Mouse (Mus musculus) kidney, postnatal 14 days (tissue): Measurements from ENCODE around the gene Selenoh.

Experiments used
- DNase-seq: peaks from one replicate; pipeline ENCODE4 v3.0.0; 2022; ENCODE audit warnings: mixed read lengths

Selenoh gene

DNA sequence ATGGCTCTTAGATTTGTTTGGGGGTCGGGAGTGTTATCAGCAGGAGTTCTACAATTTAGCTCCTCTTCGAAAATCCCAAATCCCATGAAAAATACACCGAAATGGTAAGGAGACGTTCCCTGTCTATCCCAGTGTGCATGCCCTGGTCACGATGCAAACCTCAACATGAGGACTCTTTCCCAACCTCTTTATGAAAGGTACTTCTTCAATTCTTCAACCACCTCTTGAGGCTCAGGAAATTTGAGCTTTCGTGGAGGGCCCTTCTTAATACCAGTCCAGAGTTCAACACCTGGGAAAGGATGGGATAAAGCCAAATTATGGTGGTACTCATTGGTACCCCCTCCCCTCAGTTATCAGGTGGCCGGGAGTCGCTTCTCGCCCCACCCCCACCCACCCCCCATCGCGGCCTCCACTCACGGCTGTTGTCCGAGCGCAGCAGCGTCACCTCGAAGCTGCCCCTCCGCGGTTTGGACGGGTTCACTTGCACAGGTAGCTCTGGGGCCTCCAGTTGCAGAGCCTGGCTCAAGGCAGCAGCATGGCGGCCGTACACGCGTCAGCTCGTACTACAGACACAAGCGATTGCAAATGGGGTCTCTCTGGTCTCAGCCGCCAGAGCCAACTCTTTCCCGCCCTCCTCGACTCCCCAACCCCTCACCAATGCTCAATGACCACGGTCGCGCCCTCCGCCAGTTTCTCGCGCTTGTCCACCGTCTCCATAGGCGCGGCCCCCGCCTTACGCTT, 572 bp downstream of the Selenoh start:
- peak; percentile 49 for DNase-seq

- peak; percentile 34 for DNase-seq
Observed at GRCm38 (mm10) chr2:84666081-84666480, 4.5 kb downstream of the Selenoh start.

GRCm38 (mm10) chr2:84662866-84663265, 7.7 kb downstream of the Selenoh start:
- DNase-seq: peak; percentile 49

DNA sequence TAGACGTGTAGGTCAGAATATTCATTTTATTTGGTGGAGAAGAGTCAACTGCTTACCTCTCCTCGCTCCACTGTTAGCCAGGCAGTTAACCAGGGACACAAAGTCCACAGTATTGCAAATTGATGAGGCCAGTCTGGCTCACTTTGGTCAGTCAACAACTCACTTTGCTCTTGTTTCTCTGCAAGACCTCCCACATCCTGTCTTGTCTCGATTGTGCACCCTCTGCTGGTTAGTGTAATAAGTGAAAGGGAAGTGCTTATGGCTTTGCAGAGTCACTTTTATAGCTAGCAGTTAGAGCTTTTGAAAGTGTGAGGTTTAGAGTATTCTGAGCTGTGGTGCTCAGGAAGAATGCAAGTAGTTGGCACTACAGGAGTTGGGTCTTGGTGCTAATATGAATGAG, 10.3 kb downstream of the Selenoh start:
- DNase-seq: peak; percentile 71

DNA sequence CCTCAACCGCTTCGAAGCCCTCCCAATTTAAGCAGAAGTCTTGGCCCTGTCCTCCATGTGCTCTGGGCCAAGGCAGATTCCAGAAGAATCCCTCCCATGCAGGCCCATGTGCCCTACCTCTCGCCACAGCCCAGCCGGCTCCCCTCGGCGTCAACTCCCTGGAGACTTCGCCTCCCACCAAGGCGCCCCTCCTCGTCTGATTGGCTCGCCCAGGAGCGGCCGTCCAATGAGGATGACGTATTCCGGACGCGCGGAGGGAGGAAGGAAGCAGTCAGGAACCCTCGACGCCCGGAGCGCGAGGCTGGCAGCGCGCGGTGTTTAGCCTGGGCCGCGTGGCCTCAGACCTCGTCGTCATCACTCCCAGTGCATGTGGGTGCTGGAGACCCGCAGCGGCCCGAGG, 11.8 kb downstream of the Selenoh start, which contains the start of gene Btbd18:
Btbd18 (plus strand) TSS at position 274 of the 400 bp plus-strand sequence.
- DNase-seq: no peak

- DNase-seq: no peak
Observed at GRCm38 (mm10) chr2:84655864-84656263, 14.7 kb downstream of the Selenoh start.

DNA sequence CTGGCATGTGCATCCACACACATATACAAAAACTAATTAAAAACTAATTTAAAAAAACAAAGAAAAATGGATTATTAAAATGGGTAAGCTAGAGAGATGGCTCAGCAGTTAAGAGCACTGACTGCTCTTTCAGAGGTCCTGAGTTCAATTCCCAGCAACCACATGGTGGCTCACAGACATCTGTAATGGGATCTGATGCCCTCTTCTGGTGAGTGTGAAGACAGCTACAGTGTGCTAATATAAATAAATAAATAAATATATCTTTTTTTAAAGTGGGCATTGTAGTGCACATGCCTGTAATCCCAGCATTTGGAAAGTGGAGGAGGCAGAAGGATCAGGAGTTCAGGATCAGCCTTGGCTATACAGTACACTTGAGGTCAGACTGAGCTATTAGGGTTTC, 17.2 kb downstream of the Selenoh start:
- no peak for DNase-seq

- peak; percentile 92 for DNase-seq
Observed at GRCm38 (mm10) chr2:84650464-84651195, 19.9 kb downstream of the Selenoh start, which contains the start of gene Ctnnd1. TSS of gene Ctnnd1 (minus strand) at chr2:84650765.

GRCm38 (mm10) chr2:84649674-84650073, 20.9 kb downstream of the Selenoh start:
- peak; percentile 45 for DNase-seq

GRCm38 (mm10) chr2:84648369-84648768, 22.2 kb downstream of the Selenoh start:
- no peak for DNase-seq

DNA sequence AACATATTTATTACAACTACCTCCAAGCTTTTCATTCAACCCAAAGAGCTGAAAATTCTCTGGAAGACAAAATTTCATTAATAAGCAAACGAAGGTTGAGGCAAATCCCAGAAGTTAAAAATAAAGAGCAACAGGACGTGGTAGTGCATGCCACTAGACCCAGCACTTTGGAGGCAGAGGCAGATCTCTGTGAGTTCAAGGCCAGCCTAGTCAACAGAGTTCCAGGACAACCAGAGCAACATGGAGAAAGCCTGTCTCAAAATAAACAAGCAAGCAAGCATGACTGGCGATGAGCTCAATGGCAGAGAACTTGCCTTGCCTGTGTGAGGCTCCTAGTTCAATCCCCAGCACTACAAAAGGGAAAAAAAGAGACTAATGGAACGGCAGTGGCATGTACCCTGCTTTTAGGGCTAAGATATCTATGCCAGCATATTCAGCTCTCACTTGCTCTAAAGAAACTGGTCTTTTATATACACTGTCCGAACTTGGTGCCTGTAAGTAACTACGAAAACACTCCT, 23.5 kb downstream of the Selenoh start:
- DNase-seq: no peak

DNA sequence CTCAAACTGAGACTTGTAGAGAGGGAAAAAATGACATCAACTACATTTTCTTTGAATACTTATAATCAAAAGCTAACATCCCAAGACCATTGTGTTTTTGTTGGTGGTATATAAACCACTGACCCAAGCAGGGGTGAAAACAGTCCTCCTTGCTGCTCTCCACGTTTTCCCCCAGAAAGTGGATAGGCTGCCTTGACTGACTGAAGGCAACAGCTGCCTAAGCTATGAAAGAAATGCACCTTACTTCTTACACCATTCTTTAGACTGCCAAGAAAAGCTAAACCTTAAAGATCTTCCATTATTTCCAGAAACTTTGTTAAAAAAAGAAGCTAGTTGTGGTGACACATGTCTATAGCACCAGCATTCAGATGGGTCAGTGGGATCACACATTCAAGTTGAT, 24.4 kb downstream of the Selenoh start:
- no peak for DNase-seq

- no peak for DNase-seq
Observed at GRCm38 (mm10) chr2:84640833-84641232, 29.7 kb downstream of the Selenoh start.

DNA sequence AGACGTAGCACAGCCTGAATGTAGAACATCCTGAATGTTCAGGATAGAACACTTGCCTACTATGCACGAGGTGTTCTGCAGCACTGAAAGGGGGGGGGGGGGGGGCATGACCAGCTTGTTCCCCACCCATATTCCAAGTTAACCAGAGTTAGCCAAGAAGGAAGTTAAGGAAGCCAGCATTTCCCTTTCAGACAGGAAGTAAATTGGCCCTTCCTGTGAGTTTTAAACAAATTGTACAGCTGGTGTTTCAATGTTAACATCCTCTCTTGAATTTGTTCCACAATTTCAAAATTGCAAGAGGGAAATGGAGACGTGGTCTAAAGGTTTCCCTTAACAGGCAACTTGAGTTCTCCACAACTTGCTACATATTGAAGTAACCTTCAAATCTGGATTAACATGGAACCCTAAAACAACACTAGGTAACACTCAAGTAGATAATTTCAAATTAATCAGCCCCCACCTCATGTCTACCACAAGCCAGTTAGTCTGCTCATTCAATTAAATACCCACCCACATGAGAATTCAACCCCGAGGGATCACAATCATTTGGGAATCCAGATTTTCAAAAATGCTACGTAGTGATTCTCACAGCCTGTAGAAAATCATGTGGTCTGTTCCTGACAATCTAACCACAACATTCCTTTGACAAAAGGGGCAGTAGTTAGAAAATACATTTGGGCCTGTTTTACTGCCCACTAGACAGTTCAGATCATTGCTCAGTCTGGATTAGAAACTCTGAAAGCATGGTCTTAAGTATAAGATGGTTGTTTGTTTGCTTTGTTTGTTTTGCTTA, 31.9 kb downstream of the Selenoh start:
- DNase-seq: no peak

GRCm38 (mm10) chr2:84637452-84638165, 33.0 kb downstream of the Selenoh start:
- DNase-seq: peak; percentile 61

DNA sequence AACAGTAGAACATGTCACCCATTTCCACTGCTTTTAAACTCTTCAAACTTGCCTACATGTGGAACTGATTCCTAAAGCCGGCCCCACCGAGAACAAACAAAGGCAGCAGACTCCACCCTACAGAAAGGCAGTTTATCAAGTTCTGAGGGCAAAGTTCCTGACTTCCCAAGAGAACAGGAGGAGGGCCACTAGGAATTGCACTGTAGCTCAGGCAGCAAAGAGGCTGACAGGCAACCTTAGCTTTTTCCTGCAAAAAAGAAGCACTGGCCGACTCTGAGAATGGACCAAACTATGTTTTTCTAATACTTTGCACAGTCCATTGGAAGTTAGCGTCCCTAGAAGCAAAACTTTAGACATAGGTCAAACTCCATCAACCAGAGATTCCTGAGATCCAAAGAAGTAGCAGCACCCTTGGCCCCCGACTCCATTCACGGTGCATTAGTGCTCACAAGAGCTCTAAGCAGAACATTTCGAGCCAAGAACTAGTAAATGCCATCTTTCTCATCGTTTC, 34.3 kb downstream of the Selenoh start:
- DNase-seq: peak; percentile 77

- peak; percentile 97 for DNase-seq
Observed at GRCm38 (mm10) chr2:84635611-84636010, 35.0 kb downstream of the Selenoh start.

GRCm38 (mm10) chr2:84634934-84635482, 35.6 kb downstream of the Selenoh start:
- DNase-seq: peak; percentile 41

GRCm38 (mm10) chr2:84634006-84634405, 36.6 kb downstream of the Selenoh start:
- no peak for DNase-seq

DNA sequence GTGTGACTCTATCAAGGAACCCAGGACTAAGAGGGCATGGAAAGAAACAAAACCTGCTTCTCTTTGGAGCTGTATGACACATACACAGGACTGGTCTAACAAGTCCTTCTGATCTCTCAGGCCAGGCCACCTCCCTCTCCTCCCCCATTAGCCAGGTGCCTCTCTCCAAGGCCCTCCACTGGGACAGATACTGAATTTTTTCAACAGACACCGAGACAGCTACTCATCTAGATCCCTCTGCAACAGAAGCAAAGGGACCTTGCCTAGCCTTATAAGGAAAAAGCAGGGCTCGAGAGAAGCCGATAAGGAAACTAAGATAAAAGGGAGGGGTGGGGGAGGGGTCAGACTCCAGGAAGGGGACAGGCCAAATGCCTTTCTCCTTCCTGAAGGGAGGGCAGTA, 37.6 kb downstream of the Selenoh start:
- peak; percentile 46 for DNase-seq

GRCm38 (mm10) chr2:84632001-84632400, 38.6 kb downstream of the Selenoh start:
- DNase-seq: no peak

DNA sequence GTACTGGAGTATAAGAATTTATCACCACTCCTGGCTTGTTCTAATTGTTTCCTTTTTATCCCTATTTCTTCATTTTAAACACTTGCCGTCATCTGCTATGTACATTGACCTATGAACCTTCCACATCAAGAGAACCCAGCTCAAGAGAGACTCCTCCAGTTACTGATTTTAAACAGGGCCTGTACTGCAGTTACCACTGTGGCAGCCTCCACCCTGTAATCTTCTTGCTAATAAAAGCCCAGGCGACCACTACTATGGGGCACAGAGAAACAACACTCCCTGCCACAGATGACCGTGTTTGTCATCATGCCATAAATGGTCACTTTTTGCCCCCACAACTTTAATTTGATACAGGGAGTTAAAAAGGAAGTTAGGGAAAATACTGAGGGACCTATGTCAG, 43.5 kb downstream of the Selenoh start:
- DNase-seq: no peak
